Comparison of ENCODE assay signal across 18 mouse cellular contexts in genomic region chr2:167999145-167999743, GRCm38 (mm10). TPM values are rescaled to one million over a fixed set of nuclear protein-coding genes. Genes with fewer than 3 reads are reported as not detected.
A peak's percentile ranks its signal among the peaks of the same experiment; 100 is the strongest.
DNase-seq lines count a peak whose midpoint lies in the region; ATAC-seq and TF ChIP-seq lines count a peak whose summit lies in the region.
"Had no signal": no experiment of that assay in that cellular context is flagged by ENCODE, and none has a peak within 500 bp of the region (broad histone marks: within the 10 kb centered on the region; RNA-seq: fewer than 3 reads in every experiment).

No protein-coding gene starts in this region.

- no peak overlapping the region for H3K4me2 ChIP-seq in lung, embryonic 16.5 days (ENCODE audit: low read depth, low read length)
- H3K4me2 ChIP-seq: embryonic facial prominence, embryonic 15.5 days; heart, embryonic 15.5 days; lung, embryonic 15.5 days; midbrain, embryonic 11.5 days had no signal

- H3K27me3 ChIP-seq in kidney, adult 2 months (replicated peaks; ENCODE audit: control insufficient read depth, insufficient read depth, low read length), result no peaks in the 10 kb centered on the region
- H3K27me3 ChIP-seq in lung, embryonic 16.5 days (ENCODE audit: control insufficient read depth, insufficient read depth, low read depth, low read length), result no peaks in the 10 kb centered on the region
- no peaks in the 10 kb centered on the region; a peak in 1 of 4 replicates for H3K27me3 ChIP-seq in MEL (ENCODE audit: control insufficient read depth in 1 of 2, insufficient read depth in 2 of 2, low read length in 2 of 2)
- H3K27me3 ChIP-seq: embryonic facial prominence, embryonic 15.5 days; heart, embryonic 15.5 days; lung, embryonic 15.5 days had no signal

- peak; percentile 11; the same call in 1 of the 2 replicates for ATAC-seq in lung, embryonic 16.5 days (ENCODE audit: low read depth)
- ATAC-seq: intestine, embryonic 16.5 days had no signal

- H3K9ac ChIP-seq in lung, embryonic 16.5 days (ENCODE audit: low read length), result 0 out of 2 replicates have a peak overlapping the region, but pooled peaks have one; percentile 22
- H3K9ac ChIP-seq in MEL (ENCODE audit: control insufficient read depth, low read depth, low read length, poor library complexity, severe bottlenecking), result no peak overlapping the region
- H3K9ac ChIP-seq: embryonic facial prominence, embryonic 15.5 days; heart, embryonic 15.5 days; lung, embryonic 15.5 days had no signal

- H3K9me3 ChIP-seq in lung, embryonic 16.5 days (ENCODE audit: control insufficient read depth, low read length), result peaks cover 5% of the 10 kb centered on the region; the same call in 1 of the 2 replicates
- no peaks in the 10 kb centered on the region for H3K9me3 ChIP-seq in MEL (replicated peaks; ENCODE audit: insufficient read depth, low read length)
- H3K9me3 ChIP-seq: embryonic facial prominence, embryonic 15.5 days; heart, embryonic 15.5 days; limb, embryonic 10.5 days; lung, embryonic 15.5 days had no signal

- H3K36me3 ChIP-seq in kidney, adult 2 months (ENCODE audit: control insufficient read depth, insufficient read depth, low read length), result no peaks in the 10 kb centered on the region
- no peaks in the 10 kb centered on the region for H3K36me3 ChIP-seq in lung, embryonic 16.5 days (ENCODE audit: control insufficient read depth, insufficient read depth, low read length)
- H3K36me3 ChIP-seq in MEL (ENCODE audit: control insufficient read depth in 1 of 2, insufficient read depth in 2 of 2, low read length in 2 of 2), result no peaks in the 10 kb centered on the region
- H3K36me3 ChIP-seq: heart, embryonic 15.5 days; limb, embryonic 10.5 days; lung, embryonic 15.5 days had no signal

- no peak for TF ChIP-seq POLR2A in kidney, adult 2 months (IDR thresholded peaks at IDR 0.05; ENCODE audit: low read depth, low read length)
- TF ChIP-seq POLR2A in MEL (IDR thresholded peaks at IDR 0.05; ENCODE audit: control insufficient read depth in 1 of 2, insufficient read depth in 1 of 2, low read depth in 1 of 2, low read length in 2 of 2, poor library complexity in 1 of 2), result no peak

- no peak overlapping the region for H3K4me3 ChIP-seq in kidney, adult 2 months (ENCODE audit: insufficient read depth, low read depth, low read length)
- no peak overlapping the region for H3K4me3 ChIP-seq in lung, embryonic 16.5 days (ENCODE audit: low read length)
- no peak overlapping the region for H3K4me3 ChIP-seq in MEL (ENCODE audit: control insufficient read depth in 1 of 2, insufficient read depth in 1 of 2, low read depth in 2 of 2, low read length in 2 of 2)
- H3K4me3 ChIP-seq: embryonic facial prominence, embryonic 15.5 days; heart, embryonic 15.5 days; limb, embryonic 10.5 days; lung, embryonic 15.5 days had no signal

- DNase-seq in kidney, adult 2 months, result no peak
- DNase-seq in kidney, adult 11 months, result no peak
- no peak for DNase-seq in lung, postnatal 36 days
- DNase-seq in MEL (ENCODE audit: low read depth, low spot score), result no peak
- no peak for DNase-seq in embryo, embryonic 10 days (ENCODE audit: low spot score)
- no peak for DNase-seq in urinary bladder, postnatal 14 days (ENCODE audit: low spot score)
- DNase-seq: adrenal gland, postnatal 10 days; cerebellum, adult 18-20 months; gastrocnemius, postnatal 36 days; kidney, postnatal 36 days; thymus, postnatal 14 days had no signal

- H3K4me1 ChIP-seq in kidney, adult 2 months (ENCODE audit: control insufficient read depth, insufficient read depth, low read length), result no peaks in the 10 kb centered on the region
- H3K4me1 ChIP-seq in lung, embryonic 16.5 days (replicated peaks; ENCODE audit: control insufficient read depth, insufficient read depth, low read length), result peaks cover 8% of the 10 kb centered on the region
- no peaks in the 10 kb centered on the region for H3K4me1 ChIP-seq in MEL (ENCODE audit: control insufficient read depth in 1 of 2, insufficient read depth in 2 of 2, low read length in 2 of 2)

- TF ChIP-seq CTCF in kidney, adult 2 months (conservative IDR thresholded peaks at IDR 0.05; ENCODE audit: insufficient read depth, insufficient read length, low read depth, low read length), result peak; percentile 37; the same call in 1 of the 2 replicates
- peak; percentile 12 to 47 (median 35); a peak in 5 of 6 replicates for TF ChIP-seq CTCF in MEL (IDR thresholded peaks at IDR 0.05 in 2 of 3, conservative IDR thresholded peaks at IDR 0.05 in 1 of 3; ENCODE audit: control insufficient read depth in 1 of 3, insufficient read depth in 1 of 3, low read depth in 2 of 3, low read length in 3 of 3, poor library complexity in 1 of 3, severe bottlenecking in 1 of 3)

- no peak for TF ChIP-seq EP300 in MEL (IDR thresholded peaks at IDR 0.05; ENCODE audit: low read depth in 1 of 2, low read length in 2 of 2)

- H3K27ac ChIP-seq in kidney, adult 2 months (ENCODE audit: insufficient read depth, low read depth, low read length), result no peak overlapping the region
- no peak overlapping the region for H3K27ac ChIP-seq in lung, embryonic 16.5 days (ENCODE audit: low read length)
- no peak overlapping the region for H3K27ac ChIP-seq in MEL (ENCODE audit: control insufficient read depth, low read depth, low read length)
- H3K27ac ChIP-seq: embryonic facial prominence, embryonic 15.5 days; heart, embryonic 15.5 days; limb, embryonic 10.5 days; lung, embryonic 15.5 days had no signal

- no peaks in the 10 kb centered on the region for H3K79me2 ChIP-seq in MEL (ENCODE audit: control insufficient read depth, insufficient read depth, low read length, poor library complexity)

- TF ChIP-seq RAD21 in MEL (IDR thresholded peaks at IDR 0.05; ENCODE audit: low read depth, low read length), result peak; percentile 25

- WGBS in kidney, adult 2 months, result 84% methylated on average over 3 of the region's 3 CpGs
- WGBS in lung, embryonic 16.5 days, result 70% methylated on average over 3 of the region's 3 CpGs

TF ChIP-seq in MEL, 35 proteins besides CTCF, POLR2A, EP300 and RAD21:
- no peak for TF ChIP-seq HCFC1 (IDR thresholded peaks at IDR 0.05; ENCODE audit: low read depth, low read length)
- peak; percentile 7; the same call in 1 of the 2 replicates for TF ChIP-seq ZC3H11A (IDR thresholded peaks at IDR 0.05; ENCODE audit: low read depth, low read length)

RNA-seq across cellular contexts. Expression of gene Ripor3, which starts 11.2 kb away (rescaled TPM):
- 12.3 and 13.0 TPM in 2 replicates for polyA plus RNA-seq in kidney, adult 2 months (2012; rRNA removed)
- 2.0 and 2.5 TPM in 2 replicates for polyA plus RNA-seq in lung, embryonic 16.5 days (2015; fragmentation: Nextera tagmentation; extraction: Ambion mirVana)
- not detected in 2 replicates for total RNA-seq in MEL (2012; rRNA removed)
- polyA plus RNA-seq in MEL (2012; ENCODE audit: insufficient read depth in 1 of 2, insufficient read length in 2 of 2, low read depth in 1 of 2, low replicate concordance in 2 of 2, missing spikeins in 1 of 2), result not detected
